Mouse (Mus musculus) kidney, postnatal 25 days (tissue): Measurements from ENCODE around the gene Crxos.

ENCODE experiments used
- DNase-seq, 2 experiments: peaks; one replicate each; pipeline ENCODE4 v3.0.0; 2021; ENCODE audit warnings: mixed read lengths in 2 of 2

The Crxos gene

DNA sequence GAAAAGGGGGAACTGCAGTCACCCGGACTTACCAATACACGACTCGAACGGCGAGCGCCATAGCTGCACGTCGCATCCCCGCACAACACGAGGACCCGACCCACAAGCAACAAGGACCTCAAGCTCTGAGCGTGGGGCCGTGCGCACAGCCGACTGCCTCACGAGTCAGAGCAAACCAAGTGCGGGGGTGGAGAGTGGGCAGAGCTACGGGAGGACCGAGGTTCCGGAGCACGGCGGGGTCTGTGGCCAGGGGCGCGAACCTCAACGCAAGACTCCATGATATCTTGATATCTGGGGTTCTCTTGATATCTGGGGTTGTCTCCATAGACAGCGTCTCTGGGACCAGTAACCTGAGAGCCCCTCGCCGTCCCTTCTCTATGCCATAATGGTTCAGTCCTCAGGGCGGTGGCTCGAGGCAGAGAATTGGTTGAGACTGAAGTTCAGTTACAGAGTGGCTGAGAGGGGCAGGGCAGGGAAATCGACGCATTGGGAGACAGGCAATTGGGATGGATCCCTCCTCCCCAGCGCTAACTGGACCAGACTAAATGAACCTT, 39.9 kb downstream of the Crxos start, which contains the start of gene Selenow:
TSS of gene Selenow (minus strand) at position 183 of the 554 bp plus-strand sequence.
- DNase-seq: peak; percentile 90 to 93

- DNase-seq: peak; percentile 75
These were observed 47.5 kb downstream of the Crxos start for GRCm38 (mm10) chr7:15929910-15930309.

DNA sequence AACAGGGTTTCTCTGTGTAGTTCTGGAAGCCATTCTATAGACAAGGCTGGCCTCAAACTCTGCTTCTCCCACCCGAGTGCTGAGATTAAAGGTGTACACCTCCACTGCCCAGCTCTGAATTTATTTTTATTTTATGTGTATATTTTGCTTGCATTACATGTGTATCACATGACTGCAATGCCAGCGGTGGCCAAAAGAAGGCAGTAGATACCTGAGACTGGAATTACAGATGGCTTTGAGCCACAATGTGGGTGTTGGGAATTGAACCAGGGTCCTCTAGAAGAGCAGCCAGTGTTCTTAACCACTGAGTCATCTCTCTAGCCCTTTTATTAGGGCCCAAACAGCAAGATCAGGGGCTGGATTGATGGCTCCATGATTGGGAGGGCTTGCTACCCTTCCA, 48.1 kb downstream of the Crxos start:
- DNase-seq: no peak

DNA sequence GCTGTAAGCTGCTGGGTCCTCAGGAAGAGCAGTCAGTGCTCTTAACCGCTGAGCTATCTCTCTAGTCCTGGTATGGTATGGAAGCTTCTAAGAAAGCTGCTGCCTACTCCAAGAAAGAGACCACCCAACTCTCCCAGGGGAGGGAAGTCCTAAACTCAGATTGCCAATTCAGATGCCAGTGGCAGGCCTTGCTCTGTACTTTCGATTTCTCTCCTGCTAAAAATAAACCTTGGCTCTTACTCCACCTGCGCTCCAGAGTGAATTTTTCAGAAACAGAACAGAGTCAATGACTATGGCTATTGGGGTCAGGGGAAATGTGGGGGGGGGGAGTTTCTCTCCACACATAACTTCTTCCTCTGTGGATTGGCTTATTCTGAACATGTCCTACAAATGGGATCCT, 49.2 kb downstream of the Crxos start:
- no peak for DNase-seq

GRCm38 (mm10) chr7:15933437-15934359, 51.3 kb downstream of the Crxos start:
- DNase-seq: peak in 1 of 2 experiments; percentile 69

DNA sequence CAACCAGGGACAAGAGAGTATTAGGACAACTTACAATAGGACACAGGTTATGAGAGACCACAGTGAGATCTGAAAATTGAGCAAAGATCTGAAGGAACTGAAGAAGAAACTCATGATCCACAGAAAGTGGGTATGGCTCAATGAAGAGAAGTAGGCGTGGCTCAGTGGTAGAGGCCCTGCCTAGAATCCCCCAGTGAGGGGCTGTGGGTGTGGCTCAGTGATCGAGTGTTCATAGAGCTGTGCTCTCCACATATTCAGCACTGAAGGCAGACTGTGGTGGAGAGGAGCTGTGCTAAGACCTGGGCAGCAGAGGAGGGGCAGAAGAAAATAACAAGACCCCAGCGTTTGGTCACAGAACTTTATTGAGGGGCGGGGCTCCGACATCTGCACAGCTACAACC, 55.1 kb downstream of the Crxos start:
- DNase-seq: no peak

DNA sequence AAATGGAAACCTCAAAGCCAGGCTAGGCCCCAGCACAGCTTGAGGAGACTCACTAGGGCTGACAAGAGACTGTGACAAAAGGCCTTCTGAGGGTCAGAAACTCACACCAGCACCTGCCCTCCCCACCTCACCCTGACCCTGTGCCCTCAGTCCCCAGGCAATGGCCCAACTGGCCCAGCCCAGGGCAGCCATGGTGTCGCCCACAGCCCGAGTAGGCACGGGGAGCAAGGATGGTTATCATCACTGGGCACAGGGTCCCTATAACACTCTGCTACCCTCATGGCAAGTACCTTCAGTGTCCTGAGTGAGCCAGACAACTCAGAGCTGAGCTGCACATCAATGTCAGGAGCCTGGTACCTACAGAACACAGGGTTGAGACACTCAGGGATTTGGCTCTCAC, 56.2 kb downstream of the Crxos start:
- DNase-seq: no peak

DNA sequence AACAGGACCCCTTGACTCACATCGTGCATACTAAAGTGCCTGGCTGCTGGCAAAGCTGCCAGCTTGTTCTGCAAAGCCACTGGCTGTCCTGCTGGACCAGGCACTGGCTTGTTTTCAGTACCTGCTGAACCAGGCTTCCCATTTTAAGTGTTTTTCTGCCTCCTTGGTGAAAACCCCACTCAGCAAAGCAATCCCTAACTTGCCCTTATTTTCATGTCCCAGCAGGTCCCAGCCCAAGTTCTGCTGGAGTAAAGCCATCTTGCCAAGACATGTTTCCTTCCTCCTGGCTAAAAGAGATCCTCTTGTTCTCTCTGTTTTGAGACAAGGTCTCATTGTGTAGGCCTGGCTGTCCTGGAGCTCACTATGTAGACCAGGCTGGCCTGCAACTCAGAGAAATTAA, 61.9 kb downstream of the Crxos start:
- no peak for DNase-seq

- no peak for DNase-seq
These were observed 62.8 kb downstream of the Crxos start for GRCm38 (mm10) chr7:15945211-15945610.

DNA sequence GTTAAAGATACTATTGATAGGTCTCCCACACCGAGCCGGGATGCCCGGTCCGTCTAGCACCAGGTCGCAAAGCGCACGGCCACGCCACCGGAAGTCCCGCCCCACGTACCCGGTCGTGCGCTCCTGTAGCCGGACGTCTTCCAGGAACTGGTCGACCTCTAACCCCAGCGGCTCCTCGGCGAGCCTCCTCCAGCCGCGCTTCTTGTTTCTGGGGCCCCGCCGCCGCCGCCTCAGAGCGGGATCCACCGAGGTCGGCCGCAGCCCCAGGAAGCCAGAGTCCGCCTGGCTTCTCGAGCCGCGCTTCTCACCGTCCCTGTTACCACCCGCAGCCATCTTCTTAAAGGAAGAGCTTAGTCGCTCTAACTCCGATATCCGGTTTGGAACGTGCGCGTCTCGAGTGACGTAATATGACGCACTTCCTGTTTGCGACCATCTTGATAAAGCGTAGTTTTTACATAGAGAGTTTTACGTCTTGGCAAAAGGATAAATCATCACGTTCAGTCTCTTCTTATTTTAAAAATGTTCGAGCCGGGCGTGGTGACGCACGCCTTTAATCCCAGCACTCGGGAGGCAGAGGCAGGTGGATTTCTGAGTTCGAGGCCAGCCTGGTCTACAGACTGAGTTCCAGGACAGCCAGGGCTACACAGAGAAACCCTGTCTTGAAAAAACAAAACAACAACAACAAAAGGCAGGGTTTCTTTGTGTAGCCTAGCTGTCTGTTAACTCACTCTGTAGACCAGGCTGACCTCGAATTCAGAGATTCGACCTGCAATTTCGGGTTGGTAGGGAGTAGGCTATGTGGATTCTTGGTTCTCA, 63.5 kb downstream of the Crxos start, which contains the start of gene Nop53:
TSS of gene Nop53 (minus strand) at position 354 of the 816 bp plus-strand sequence.
- peak; percentile 94 to 95 for DNase-seq

GRCm38 (mm10) chr7:15947653-15948260, 65.3 kb downstream of the Crxos start:
- no peak for DNase-seq

GRCm38 (mm10) chr7:15948381-15948941, 66.0 kb downstream of the Crxos start:
- peak; percentile 92 for DNase-seq

GRCm38 (mm10) chr7:15949216-15949790, 66.9 kb downstream of the Crxos start:
- DNase-seq: no peak

DNA sequence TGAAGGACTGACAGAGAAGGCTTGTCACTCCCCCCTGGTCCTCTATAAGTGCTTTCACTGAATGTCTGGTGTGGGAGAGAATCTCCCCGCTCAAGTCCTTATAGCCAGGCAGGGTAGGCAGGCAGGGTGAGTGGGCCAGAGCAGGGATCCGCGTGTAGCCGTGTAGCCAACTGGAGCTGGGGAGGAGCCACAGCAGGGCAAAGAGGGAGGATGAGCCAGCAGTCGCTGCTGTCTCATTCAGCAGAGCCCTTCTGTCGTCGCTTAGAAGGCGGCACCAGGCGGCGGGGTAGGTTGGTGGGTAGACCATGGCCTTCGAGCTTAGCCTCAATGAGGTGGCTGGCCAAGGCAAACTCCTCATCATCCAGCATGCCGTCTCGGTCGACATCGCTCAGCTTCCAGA, 67.6 kb downstream of the Crxos start:
- no peak for DNase-seq

DNA sequence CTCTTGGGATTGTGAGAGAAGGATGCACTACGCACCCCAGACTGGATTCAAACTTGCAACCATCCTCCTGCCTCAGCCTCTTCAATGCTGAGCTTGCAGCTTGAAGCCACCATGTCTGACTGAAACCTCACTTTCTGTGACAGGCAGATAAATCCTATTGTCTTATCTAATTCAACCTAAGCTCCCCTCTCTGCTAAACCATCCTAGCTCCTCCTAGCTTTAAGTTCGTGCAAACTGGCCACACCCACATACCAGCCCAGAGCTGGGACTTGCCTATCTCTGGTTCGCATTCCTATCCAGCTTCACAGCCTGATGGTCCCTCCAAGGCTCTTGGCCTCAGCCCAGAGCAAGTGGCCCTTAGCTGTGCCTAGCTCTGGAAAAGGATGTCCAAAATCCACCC, 70.0 kb downstream of the Crxos start:
- DNase-seq: no peak
